Mouse (Mus musculus): ENCODE data around the gene Senp7.

- no peak for TF ChIP-seq MAFK (IDR thresholded peaks at IDR 0.05; ENCODE audit: insufficient read depth, low read depth, low read length)
- TF ChIP-seq ZNF384 (IDR thresholded peaks at IDR 0.05; ENCODE audit: low read depth, low read length) = no peak
- no peak for TF ChIP-seq CHD2 (IDR thresholded peaks at IDR 0.05; ENCODE audit: low read depth, low read length)
- no peak for TF ChIP-seq HCFC1 (IDR thresholded peaks at IDR 0.05; ENCODE audit: borderline replicate concordance, insufficient read depth, low read length)
- TF ChIP-seq ZC3H11A (IDR thresholded peaks at IDR 0.05; ENCODE audit: borderline replicate concordance, low read depth, low read length) = no peak
Observed at GRCm38 (mm10) chr16:56055911-56056310, 7.8 kb downstream of the Senp7 start.
